Mouse (Mus musculus) kidney, postnatal 4 days (tissue): ENCODE data around the gene Plp2.

Experiments used
- DNase-seq, 2 experiments: peaks; one replicate each; pipeline ENCODE4 v3.0.0; 2021; ENCODE audit warnings: mixed read lengths in 2 of 2

The Plp2 gene

GRCm38 (mm10) chrX:7661086-7661485, 10.1 kb downstream of the Plp2 start:
- DNase-seq: no peak

GRCm38 (mm10) chrX:7658785-7659589, 12.2 kb downstream of the Plp2 start:
- peak; percentile 39 to 44 for DNase-seq

- peak; percentile 73 to 77 for DNase-seq
Measured at GRCm38 (mm10) chrX:7658031-7658784, 13.0 kb downstream of the Plp2 start.

GRCm38 (mm10) chrX:7657221-7657639, 14.0 kb downstream of the Plp2 start, which contains the start of gene Prickle3:
Gene Prickle3 (plus strand): TSS chrX:7657260.
- DNase-seq: peak; percentile 65 to 76

- DNase-seq: peak; percentile 83 to 89
Measured at GRCm38 (mm10) chrX:7648671-7649304, 22.4 kb downstream of the Plp2 start.

GRCm38 (mm10) chrX:7645349-7645748, 25.8 kb downstream of the Plp2 start:
- DNase-seq: peak; percentile 85 to 86

- DNase-seq: no peak
Measured at GRCm38 (mm10) chrX:7640785-7641184, 30.4 kb downstream of the Plp2 start.

- no peak for DNase-seq
Measured at GRCm38 (mm10) chrX:7639536-7640325, 31.5 kb downstream of the Plp2 start.

- peak; percentile 86 to 89 for DNase-seq
Measured at GRCm38 (mm10) chrX:7638401-7639091, 32.6 kb downstream of the Plp2 start, which contains the start of gene Syp. Gene Syp (plus strand): TSS chrX:7638471.

GRCm38 (mm10) chrX:7635101-7635500, 36.1 kb downstream of the Plp2 start:
- no peak for DNase-seq

- no peak for DNase-seq
Measured at GRCm38 (mm10) chrX:7632560-7632959, 38.6 kb downstream of the Plp2 start.
